Mouse (Mus musculus) hindbrain, embryonic 11.5 days (tissue): ENCODE measurements around the gene Dao. TPM values are rescaled to one million over a fixed set of nuclear protein-coding genes. Genes with fewer than 3 reads are reported as not detected.

ENCODE experiments used
- ATAC-seq: fragments of 200-750 bp; cut with Nextera tagmentation; 2 replicates; pipeline ENCODE4 v1.8.0; 2017; ENCODE audit warnings: mild to moderate bottlenecking, moderate TSS enrichment, moderate library complexity; ENCODE audit not compliant: low FRiP score
- DNase-seq: peaks from one replicate; pipeline ENCODE4 v3.0.0-alpha.2; 2015; ENCODE audit warnings: low spot score
- H3K27ac ChIP-seq: fragments of 300-500 bp; sonication (generic); 2 replicates; pipeline ENCODE4 v1.5.1; 2014; ENCODE audit warnings: mild to moderate bottlenecking, low read depth, low read length
- H3K27me3 ChIP-seq: fragments of 300-500 bp; sonication (generic); 2 replicates; pipeline ENCODE4 v1.6.1; 2014; ENCODE audit warnings: mild to moderate bottlenecking, low read length, moderate library complexity, mixed read lengths; ENCODE audit not compliant: control insufficient read depth, insufficient read depth
- H3K36me3 ChIP-seq: fragments of 300-500 bp; sonication (generic); 2 replicates; pipeline ENCODE4 v1.6.1; 2014; ENCODE audit warnings: mild to moderate bottlenecking, low read length, moderate library complexity, mixed read lengths; ENCODE audit not compliant: control insufficient read depth, insufficient read depth
- H3K4me1 ChIP-seq: fragments of 300-500 bp; sonication (generic); replicated peaks from 2 replicates; pipeline ENCODE4 v1.6.1; 2014; ENCODE audit warnings: low read length, mixed read lengths; ENCODE audit not compliant: control insufficient read depth, insufficient read depth
- H3K4me2 ChIP-seq: fragments of 300-500 bp; sonication (generic); replicated peaks from 2 replicates; pipeline ENCODE4 v1.6.1; 2014; ENCODE audit warnings: mild to moderate bottlenecking, low read depth, low read length
- H3K4me3 ChIP-seq: fragments of 300-500 bp; sonication (generic); 2 replicates; pipeline ENCODE4 v1.5.1; 2014; ENCODE audit warnings: low read depth, low read length
- H3K9ac ChIP-seq: fragments of 300-500 bp; sonication (generic); 2 replicates; pipeline ENCODE4 v1.6.1; 2014; ENCODE audit warnings: low read depth, low read length
- H3K9me3 ChIP-seq: fragments of 300-500 bp; sonication (generic); 2 replicates; pipeline ENCODE4 v1.6.1; 2016; ENCODE audit warnings: low read length; ENCODE audit not compliant: control insufficient read depth
- WGBS: fragments of 180-500 bp; shearing (Covaris S2); extraction: QIAGEN DNeasy Blood & Tissue Kit; methylation state at CpG from one replicate; pipeline ENCODE4 v1.1.7; 2014; 5-methylcytosine and 5-hydroxymethylcytosine counted together
- polyA plus RNA-seq: library from polyadenylated mRNA; unstranded; fragments of >200 nt; fragmentation: Nextera tagmentation; extraction: Ambion mirVana; gene quantifications from 2 replicates; pipeline ENCODE4 v1.2.1, GENCODE M21; 2014

The Dao gene
- not detected in 2 replicates for polyA plus RNA-seq

DNA sequence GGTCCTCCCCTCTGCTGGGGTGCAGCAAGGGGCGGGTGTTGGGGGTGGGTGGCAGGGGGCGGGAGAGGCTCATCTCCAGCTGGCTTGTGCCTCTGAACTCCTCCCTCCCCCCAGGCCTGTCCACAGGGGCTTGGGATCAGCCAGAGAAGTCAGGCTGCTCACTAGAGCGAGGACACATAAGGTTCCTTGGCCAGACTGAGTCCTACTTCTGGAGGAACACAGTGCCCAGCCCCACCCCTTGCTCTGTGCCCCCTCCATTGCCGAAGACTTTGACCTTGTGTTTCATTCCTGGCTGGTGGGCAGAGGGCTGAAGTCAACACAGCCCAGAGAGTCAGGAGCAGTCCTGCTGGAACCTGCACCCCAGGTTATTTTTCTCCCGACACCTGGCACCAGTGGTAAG is at the start of gene Dao:
Dao (plus strand) TSS at position 162 of the 400 bp plus-strand sequence.
- Histone ChIP-seq H3K9ac (no peak within 1 kb of the TSS), H3K4me1 (no peaks in the 10 kb centered on the region), H3K36me3 (no peaks in the 10 kb centered on the region), H3K27ac (no peak within 1 kb of the TSS), H3K9me3 (no peaks in the 10 kb centered on the region), H3K4me3 (no peak within 1 kb of the TSS), H3K27me3 (no peaks in the 10 kb centered on the region), H3K4me2 (no peak within 1 kb of the TSS)
- DNase-seq, result no peak
- 50% methylated on average over 5 of the region's 5 CpGs for WGBS
- no peak for ATAC-seq

DNA sequence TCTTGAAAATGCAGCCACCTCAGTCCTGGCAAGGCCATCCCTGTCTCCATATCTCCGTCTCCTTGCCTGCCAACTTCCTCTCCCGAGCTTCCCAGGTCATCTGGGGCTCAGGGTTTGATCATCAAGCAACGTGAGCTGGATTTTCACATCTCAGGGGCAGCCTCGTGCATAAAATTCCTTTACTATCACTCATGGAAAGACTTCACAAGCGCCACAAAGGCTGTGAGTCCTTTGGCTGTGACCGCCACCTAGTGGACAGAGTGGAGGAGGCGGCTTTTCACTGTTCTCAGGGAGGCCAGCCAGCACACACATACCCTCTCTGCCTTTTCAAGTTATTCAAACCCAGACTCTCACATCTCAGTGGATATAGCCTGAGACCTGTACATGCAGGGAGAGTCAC is 49.1 kb upstream of the Dao start:
- Histone ChIP-seq H3K27ac (no peak overlapping the region), H3K9ac (no peak overlapping the region), H3K9me3 (no peaks in the 10 kb centered on the region), H3K27me3 (no peaks in the 10 kb centered on the region), H3K4me3 (no peak overlapping the region), H3K4me2 (no peak overlapping the region), H3K36me3 (peaks cover 9% of the 10 kb centered on the region; the same call in 1 of the 2 replicates), H3K4me1 (no peaks in the 10 kb centered on the region)
- WGBS, result 13% methylated on average over 7 of the region's 7 CpGs
- DNase-seq (peak; percentile 90), ATAC-seq (no peak)

DNA sequence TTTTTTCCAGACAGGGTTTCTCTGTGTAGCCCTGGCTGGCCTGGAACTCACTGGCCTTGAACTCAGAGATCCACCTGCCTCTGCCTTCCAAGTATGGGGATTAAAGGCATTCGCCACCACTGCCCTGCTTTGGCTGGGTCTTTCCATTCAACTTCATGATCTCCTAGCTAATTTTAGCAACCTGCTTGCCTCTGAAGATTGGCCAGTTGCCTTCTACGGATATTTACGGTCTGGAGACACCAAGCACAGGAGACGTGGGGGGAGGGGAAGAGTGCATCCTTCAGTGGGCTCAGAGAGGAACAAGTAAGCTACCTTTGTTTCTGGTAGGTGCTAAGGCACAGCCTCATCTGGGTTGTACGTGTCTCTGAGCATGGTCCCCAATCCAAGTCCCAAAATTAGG is 48.2 kb upstream of the Dao start:
- Histone ChIP-seq H3K4me1 (no peaks in the 10 kb centered on the region), H3K9ac (no peak overlapping the region), H3K4me3 (no peak overlapping the region), H3K9me3 (no peaks in the 10 kb centered on the region), H3K4me2 (no peak overlapping the region), H3K36me3 (peaks cover 7% of the 10 kb centered on the region; the same call in 1 of the 2 replicates), H3K27ac (no peak overlapping the region), H3K27me3 (no peaks in the 10 kb centered on the region)
- 88% methylated on average over 5 of the region's 5 CpGs for WGBS
- ATAC-seq, result no peak
- DNase-seq, result no peak

DNA sequence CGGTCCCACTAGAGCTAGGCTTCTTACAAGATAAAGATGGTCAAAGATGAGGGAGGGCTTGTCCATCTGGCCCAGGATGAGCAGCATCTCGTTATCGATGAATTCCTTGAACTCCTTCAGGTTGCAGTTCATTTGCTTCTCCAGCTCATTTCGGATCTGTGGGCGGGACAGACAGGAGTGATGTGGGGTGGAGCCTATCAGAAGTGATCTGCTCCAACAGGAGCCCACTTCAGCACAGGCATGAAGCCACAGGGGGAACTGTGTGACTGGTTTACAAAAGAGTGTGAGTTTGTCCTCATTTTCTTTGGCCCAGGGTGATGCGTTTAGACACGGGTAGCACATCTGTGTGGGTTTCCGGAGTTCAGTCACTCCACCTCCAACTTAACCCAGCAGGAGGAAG is 47.8 kb upstream of the Dao start:
- no peaks in the 10 kb centered on the region for H3K27me3 ChIP-seq
- no peak overlapping the region for H3K27ac ChIP-seq
- no peaks in the 10 kb centered on the region for H3K4me1 ChIP-seq
- no peak overlapping the region for H3K9ac ChIP-seq
- no peak for DNase-seq
- H3K4me2 ChIP-seq, result no peak overlapping the region
- WGBS, result 90% methylated on average over 8 of the region's 8 CpGs
- H3K36me3 ChIP-seq, result peaks cover 7% of the 10 kb centered on the region; the same call in 1 of the 2 replicates
- H3K4me3 ChIP-seq, result no peak overlapping the region
- H3K9me3 ChIP-seq, result no peaks in the 10 kb centered on the region
- no peak for ATAC-seq

DNA sequence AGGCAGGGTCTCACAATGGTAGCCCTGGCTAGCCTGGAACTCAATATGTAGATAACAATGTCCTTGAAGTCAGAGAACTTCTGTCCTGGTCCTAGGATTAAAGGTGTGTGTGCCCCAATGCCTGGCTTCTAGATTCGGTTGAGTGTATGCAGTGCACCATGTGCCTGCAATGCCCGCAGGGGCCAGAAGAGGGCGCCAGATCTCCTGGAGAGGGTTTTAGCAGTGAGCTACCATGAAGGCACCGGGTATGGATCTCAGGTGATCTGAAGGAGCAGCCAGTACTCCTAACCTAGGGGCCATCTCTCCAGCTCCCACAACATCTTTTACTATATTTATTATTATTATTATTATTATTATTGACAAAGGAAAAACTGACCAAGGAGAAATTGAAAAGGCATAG is 47.0 kb upstream of the Dao start:
- Histone ChIP-seq H3K9ac (no peak overlapping the region), H3K4me3 (no peak overlapping the region), H3K27ac (no peak overlapping the region), H3K4me1 (no peaks in the 10 kb centered on the region), H3K4me2 (no peak overlapping the region), H3K9me3 (no peaks in the 10 kb centered on the region), H3K36me3 (peaks cover 3% of the 10 kb centered on the region; the same call in 1 of the 2 replicates), H3K27me3 (no peaks in the 10 kb centered on the region)
- WGBS, result 4% methylated on average over 4 of the region's 4 CpGs
- DNase-seq, result peak; percentile 97
- ATAC-seq, result no peak

DNA sequence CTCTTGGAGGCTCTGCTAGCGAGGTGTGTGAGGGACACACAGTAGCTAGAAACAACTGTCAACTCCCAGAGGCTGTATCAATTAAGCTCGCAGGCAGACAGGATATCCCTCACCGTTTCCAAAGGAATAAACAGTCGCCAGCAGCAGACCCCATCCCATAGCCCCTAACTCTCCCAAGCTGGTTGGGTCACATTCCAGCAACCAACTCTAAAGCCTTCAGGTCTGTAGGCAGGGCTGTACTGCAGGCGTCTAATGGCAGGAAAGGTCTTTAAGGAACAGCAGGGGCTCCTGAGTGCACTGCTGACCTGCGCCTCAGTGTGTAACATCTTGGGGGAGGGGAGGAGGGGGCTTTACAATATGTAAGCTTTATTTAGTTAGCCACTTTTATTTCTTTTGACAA is 44.5 kb upstream of the Dao start:
- H3K27me3 ChIP-seq, result no peaks in the 10 kb centered on the region
- no peaks in the 10 kb centered on the region for H3K9me3 ChIP-seq
- H3K9ac ChIP-seq, result no peak overlapping the region
- no peak overlapping the region for H3K4me2 ChIP-seq
- no peaks in the 10 kb centered on the region for H3K4me1 ChIP-seq
- H3K27ac ChIP-seq, result no peak overlapping the region
- 11% methylated on average over 6 of the region's 6 CpGs for WGBS
- peaks cover 2% of the 10 kb centered on the region; the same call in 1 of the 2 replicates for H3K36me3 ChIP-seq
- DNase-seq, result no peak
- no peak for ATAC-seq
- H3K4me3 ChIP-seq, result no peak overlapping the region

DNA sequence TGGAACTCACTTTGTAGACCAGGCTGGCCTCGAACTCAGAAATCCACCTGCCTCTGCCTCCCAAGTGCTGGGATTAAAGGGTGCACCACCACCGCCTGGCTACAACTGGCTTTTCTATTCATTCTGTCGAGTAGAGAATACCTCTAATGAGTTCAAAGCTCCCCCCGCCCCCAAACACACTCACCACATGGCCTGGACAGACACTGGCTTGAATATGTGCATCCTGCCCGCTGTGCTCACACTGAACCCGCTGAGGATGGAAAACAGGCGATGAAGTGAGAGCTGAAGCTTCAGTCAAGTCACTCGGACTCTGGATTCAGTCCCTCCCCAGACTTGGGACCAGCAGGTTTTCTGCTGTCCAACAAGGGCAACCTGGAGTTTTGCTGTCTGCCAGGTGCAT is 43.1 kb upstream of the Dao start:
- peaks cover 2% of the 10 kb centered on the region; the same call in 1 of the 2 replicates for H3K36me3 ChIP-seq
- no peak overlapping the region for H3K9ac ChIP-seq
- ATAC-seq (no peak), DNase-seq (no peak)
- H3K4me1 ChIP-seq, result no peaks in the 10 kb centered on the region
- 80% methylated on average over 8 of the region's 8 CpGs for WGBS
- H3K4me2 ChIP-seq, result no peak overlapping the region
- H3K27ac ChIP-seq, result no peak overlapping the region
- no peaks in the 10 kb centered on the region for H3K27me3 ChIP-seq
- H3K4me3 ChIP-seq, result no peak overlapping the region
- H3K9me3 ChIP-seq, result no peaks in the 10 kb centered on the region

DNA sequence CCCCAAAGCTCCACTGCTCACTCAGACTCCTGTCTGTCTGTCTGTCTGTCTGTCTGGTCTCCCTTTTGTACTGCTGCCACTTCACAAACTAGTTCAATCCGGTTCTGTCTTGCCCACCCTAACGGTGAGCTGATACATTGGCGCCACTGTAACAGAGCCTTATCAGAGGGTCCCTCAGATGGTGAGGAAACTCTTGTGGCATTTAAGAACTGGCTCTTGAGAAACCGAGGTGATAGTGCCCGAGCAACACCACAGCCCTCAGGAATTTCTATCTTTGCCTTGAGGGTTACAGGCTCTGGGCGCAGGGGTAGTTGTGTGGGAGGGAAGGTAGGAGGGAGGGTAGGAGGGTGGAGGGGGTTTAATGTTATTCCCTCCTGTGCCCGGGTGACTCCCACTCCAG is 41.7 kb upstream of the Dao start:
- Histone ChIP-seq H3K27me3 (no peaks in the 10 kb centered on the region), H3K4me1 (no peaks in the 10 kb centered on the region), H3K27ac (no peak overlapping the region), H3K4me2 (no peak overlapping the region), H3K4me3 (no peak overlapping the region), H3K9ac (no peak overlapping the region), H3K36me3 (peaks cover 2% of the 10 kb centered on the region; the same call in 1 of the 2 replicates), H3K9me3 (no peaks in the 10 kb centered on the region)
- 79% methylated on average over 7 of the region's 7 CpGs for whole genome bisulfite sequencing
- no peak for ATAC-seq
- DNase-seq, result no peak

DNA sequence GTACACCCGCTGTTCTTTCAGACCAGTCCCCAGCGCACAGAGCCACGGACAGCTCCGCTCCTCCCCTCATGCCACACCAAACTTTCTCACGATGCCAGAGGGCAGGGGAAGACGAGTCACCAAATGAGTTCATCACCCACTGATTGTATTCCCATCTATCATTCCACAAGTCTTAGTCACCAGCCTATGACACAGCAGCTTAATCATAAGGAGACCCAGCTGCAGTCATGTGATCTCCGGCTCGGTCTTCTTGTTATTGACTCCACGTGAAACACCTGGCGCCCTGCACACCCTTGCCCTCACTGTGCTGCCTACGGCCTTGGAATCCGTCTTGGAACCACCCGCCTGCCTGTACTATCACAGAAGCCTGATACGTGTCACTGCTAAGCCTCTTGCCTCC is 38.5 kb upstream of the Dao start:
- DNase-seq (no peak), ATAC-seq (no peak)
- H3K4me2 ChIP-seq, result no peak overlapping the region
- H3K27me3 ChIP-seq, result no peaks in the 10 kb centered on the region
- no peak overlapping the region for H3K4me3 ChIP-seq
- no peaks in the 10 kb centered on the region for H3K4me1 ChIP-seq
- WGBS, result 88% methylated on average over 14 of the region's 14 CpGs
- no peak overlapping the region for H3K27ac ChIP-seq
- H3K9ac ChIP-seq, result no peak overlapping the region
- peaks cover 2% of the 10 kb centered on the region; the same call in 1 of the 2 replicates for H3K36me3 ChIP-seq
- no peaks in the 10 kb centered on the region for H3K9me3 ChIP-seq
